Mouse (Mus musculus) thymus, postnatal 25 days (tissue): Measurements from ENCODE around the gene Hfe2.

Source experiments
- DNase-seq: peaks from one replicate; pipeline ENCODE4 v3.0.0; 2022

Hfe2 gene

DNA sequence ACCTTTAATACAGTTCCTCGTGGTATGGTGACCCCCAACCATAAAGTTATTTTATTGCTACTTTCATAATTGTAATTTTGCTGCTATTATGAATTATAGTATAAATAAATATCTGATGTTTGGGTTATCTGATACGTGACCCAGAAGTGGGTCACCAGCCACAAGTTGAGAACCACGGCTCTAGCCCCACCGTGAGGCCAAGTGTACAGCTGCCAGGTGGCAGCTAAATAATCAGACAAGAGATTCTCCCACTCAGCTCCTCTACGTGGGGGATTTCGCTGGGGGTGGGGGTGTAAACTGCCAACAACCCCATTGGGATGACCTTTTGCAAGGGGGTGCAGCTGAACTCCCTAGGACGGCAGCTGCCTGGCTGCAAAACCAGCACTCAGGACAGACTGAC lies 7.1 kb downstream of the Hfe2 start:
- DNase-seq = no peak

DNA sequence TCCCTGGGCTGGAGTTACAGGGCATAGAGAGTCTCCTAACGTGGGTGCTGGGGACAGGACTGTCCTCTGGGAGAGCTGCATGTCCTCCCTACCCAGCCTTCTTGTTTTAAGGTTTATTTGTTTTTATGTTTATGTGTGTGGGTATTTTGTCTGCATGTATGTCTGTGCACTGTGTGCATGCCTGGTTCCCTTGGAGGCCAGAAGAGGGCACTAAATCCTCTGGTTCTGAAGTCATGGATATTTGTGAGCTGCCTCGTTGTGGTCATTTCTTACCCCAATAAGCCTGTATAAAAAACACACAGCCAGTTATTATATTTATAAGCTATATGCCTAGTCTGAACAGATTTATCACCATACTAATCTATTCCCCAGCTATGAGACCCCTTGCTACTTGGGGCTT lies 9.3 kb downstream of the Hfe2 start:
- DNase-seq = no peak

DNA sequence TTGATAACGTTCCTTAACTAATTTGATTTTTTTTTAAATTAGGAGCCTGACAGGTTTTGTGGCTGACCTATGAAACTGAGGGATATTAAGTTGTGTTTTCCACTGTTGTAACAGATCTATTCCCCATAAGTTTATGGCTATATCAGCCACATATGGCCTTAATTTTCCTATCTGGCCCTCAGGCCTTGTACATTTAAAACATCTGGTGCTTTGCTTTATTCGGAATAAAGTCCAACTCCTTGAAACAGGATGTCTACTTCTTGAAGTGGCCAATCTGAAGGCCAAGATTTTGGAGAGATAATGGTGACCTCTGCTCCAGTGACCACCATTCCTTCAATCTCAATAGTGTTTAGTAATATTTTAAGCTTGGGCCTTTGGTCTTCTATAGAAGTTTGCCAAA lies 14.3 kb downstream of the Hfe2 start:
- no peak for DNase-seq

DNA sequence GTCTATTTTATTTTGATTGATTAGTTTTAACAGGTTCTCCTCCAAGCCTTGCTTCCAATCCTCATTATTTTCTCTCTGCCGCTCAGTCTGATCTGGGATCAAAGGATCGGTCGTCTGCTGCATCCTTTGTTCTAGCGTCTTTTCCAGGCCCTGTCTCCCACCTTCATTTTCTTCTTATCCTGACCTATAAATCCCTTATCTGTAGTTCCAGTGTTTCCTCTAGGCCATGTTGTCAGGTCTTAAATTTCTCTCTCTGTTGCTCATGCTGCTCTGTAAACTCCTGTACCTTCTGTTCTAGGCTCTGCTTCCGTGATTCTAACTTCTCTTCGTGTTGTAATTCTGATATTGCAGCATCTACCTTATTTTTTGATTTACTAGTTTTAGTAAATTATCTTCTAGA lies 15.8 kb downstream of the Hfe2 start:
- DNase-seq = no peak

DNA sequence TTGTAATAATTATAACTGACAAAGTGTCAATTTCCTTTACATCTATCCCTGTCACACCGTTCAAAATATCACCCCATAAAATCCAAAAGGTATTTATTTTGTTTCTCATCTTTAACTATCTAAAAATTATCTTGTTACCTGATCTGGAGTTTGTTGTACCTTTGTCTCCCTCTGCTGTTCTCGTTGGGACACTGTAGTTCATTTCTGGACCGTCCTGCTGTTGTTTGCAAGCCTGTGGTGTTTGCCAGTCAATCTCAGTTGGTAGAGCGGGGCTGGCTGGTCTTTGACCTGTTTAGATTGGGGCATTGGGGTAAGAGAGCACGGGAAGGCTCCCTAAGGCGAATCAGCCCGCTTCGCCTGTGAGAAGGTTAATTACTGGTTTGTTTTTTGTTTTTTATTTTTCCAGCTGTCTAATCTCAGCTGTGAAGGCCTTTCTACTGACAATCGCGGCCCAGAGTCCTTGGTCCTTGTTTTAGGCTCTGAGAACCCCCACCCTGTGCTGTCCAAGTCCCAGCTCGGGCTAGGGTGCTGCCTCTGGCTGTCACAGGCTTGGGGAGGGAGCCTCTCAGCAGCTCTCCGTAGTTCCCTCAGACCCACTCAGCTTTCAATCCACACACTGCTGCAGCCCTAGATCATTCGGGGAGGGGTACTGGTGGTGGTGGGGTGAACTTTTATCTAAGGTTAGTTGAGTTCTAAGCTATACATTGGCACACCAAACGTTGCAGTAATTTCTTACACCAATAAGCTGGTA lies 16.5 kb downstream of the Hfe2 start:
- no peak for DNase-seq

DNA sequence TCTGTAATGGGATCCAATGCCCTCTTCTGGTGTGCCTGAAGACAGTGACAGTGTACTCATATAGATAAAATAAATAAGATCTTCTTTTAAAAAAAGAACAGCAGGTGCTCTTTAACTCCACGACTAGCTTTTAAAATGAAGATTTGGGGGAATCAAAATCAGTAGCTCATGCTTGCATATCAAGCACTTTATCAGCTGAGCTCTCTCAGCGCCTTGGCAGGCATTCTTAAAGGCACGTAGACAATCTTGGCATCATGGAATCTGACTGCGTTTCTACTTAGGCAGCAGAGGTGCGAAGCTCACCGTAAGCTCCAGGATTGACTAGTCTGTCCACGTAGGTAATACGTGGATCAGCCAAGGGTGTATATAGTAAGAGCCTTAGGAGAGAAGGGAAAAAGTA lies 17.6 kb downstream of the Hfe2 start:
- no peak for DNase-seq

GRCm38 (mm10) chr3:96543345-96543744 lies 18.4 kb downstream of the Hfe2 start:
- no peak for DNase-seq

GRCm38 (mm10) chr3:96545565-96545964 lies 20.6 kb downstream of the Hfe2 start:
- DNase-seq = no peak

DNA sequence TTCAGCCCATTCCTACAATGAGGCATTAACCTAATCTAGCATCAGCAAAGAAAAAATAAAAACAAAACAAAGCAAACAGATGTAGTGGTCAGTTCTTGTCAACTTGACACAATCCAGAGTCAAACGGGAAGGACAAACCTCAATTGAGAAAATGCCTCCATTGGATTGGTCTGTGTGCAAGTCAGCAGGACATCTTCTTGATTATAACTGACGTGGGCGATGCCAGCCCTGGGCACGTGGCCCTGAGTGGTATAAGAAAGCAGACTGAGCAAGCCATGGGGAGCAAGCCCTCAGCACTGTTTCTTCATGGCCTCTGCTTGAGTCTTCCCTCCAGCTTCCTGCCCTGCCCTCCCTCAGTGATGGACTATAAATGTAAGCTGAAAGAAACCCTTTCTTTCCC lies 21.9 kb downstream of the Hfe2 start:
- DNase-seq = no peak

DNA sequence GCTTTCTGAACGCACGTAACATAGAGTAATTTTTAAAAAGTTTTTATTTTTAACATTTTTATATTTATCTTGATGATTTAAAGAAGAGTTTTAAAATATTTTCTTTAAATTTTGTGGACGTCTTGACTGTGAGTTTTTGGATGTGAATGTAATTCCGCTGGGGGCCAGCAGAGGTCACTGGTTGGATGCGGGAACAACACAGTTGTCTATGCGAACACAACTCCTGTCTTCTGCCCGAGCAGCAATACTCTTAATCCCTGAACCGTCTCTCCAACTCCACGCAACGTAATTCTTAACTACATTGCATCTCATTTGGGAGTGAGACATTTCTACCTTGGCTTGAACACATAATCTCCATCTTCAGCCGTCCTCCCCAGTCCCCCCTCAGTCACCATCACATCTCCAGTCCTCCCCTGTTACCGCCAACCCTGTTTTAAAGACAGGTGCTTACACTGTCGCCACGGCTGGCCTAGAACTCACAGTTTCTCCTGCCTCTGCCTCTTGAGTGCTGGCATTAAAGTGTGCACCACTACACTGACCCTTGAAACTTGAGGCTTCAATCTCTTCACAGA lies 22.5 kb downstream of the Hfe2 start:
- peak; percentile 80 for DNase-seq

DNA sequence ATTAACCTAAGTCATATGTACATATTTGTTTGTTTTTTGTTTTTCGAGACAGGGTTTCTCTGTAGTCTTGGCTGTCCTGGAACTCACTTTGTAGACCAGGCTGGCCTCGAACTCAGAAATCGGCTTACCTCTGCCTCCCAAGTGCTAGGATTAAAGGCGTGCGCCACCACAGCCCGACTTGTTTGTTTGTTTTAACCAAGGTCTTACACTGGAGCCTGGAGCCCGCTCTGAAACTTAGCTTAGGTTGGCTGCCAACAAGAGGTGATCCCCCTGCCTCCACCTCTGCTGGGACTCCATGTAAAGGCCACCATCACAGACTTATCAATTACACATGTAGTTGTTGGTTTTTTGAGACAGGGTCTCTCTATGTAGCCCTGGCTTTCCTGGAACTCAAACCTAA lies 23.9 kb downstream of the Hfe2 start:
- DNase-seq = no peak

DNA sequence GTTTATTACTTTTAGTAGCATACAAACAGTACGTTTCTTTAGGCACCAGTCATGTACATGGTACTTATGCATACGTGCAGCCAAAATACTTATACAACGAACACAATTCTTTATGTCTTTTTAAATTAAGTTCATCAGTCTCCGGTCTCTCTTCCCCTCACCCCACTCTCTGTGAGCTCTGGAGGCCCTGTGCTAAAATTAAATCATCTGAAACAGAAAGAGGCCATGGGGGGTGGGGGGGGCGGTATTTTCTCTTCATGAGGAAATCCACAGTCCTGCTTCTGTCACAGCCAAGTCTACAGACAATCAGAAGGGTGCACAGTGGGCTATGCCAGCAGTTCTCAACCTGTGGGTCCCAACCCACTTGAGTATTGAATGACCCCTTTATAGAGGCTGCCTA lies 24.4 kb downstream of the Hfe2 start:
- DNase-seq = no peak

DNA sequence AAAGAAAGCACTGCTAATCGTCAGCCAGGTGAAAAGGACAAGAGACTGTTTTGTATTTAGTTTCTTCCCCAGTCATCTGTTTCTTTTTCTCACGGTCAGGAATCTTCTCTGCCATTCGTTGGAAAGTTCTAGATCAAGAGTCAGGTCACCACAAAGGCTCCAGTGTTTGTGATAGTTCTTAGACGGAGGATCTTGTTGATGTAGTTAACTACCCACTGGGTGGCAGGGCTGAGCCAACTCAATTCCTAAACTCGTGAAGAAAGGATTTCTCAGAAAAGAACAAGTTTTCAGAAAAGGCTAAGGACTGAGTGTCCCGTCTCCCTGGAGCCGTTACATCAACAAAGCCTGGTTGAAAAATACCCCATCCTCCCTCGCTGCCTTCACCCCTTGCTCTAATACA lies 26.2 kb downstream of the Hfe2 start:
- peak; percentile 72 for DNase-seq

GRCm38 (mm10) chr3:96551890-96552289 lies 26.9 kb downstream of the Hfe2 start:
- no peak for DNase-seq

DNA sequence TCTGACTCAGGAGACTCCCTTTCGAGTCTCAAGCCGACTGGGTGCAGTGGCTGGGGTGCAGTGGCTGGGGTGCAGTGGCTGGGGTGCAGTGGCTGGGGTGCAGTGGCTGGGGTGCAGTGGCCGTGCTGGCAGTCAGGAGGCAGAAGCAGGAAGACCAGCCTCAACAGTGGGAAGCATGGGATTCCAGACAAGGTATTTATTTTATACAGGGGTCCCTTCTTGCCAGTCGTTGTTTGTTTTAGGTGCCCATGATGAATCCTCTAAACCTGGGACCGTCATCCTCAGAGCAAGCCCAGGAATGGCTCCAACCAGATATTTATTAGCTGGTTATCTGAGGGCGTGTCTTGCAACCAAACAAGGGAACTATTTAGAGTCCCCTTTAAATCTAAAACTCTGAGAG lies 28.6 kb downstream of the Hfe2 start:
- no peak for DNase-seq

- no peak for DNase-seq
These were observed 29.3 kb downstream of the Hfe2 start for GRCm38 (mm10) chr3:96554251-96554650.

DNA sequence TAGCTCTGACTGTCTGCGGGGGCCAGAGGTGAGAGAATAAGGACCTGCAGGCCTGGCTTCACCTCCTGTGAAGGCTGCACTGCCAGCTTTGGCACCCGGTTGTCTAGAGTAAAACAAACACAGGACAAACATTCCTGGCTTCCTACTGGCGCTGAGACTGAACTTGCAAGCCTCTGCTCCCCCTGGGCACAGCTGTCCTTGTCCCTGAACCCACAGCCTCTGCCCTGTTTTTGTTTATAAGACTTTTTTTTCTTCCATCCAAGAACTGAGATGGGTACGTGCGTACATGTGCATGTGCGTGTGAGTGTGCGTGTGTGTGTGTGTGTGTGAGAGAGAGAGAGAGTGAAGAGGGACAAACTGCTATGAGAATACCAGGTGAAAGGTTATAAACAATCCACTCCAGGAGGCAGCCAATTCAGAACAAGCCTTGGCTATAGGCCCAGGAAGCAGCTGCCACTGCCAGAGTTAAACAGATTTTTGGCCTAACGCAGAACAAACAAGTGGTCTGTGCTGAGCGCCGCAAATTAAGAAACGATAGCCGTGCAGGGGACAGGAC lies 30.1 kb downstream of the Hfe2 start:
- DNase-seq = no peak

DNA sequence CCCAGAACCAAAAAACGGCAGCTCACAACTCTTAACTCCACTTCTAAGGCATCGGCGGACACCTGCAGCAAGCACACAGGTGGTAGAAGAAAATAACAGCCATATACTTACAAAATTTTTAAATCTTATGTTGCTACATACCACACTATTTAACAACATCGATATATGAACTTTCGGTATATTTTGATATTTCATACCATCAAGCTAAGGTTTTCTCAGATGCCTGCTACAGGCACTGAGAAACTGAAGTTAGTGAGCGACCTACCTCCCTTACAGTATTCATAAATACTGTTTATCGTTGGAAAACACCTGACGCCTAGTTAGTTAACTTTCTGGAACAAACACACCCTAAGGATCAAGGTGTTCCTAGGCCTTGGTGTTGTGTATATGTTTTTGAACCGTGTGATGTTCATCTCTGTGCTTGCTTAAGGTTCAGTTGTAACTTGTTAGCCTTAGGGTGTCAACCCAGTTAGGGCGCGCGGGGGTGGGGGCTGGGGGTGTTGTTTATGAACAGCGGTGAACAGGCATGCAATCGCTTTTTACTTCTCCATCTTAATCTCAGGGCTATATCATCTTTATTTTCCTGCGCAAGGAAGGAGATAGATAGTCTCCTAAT lies 31.1 kb downstream of the Hfe2 start:
- no peak for DNase-seq

GRCm38 (mm10) chr3:96556651-96557635 lies 32.0 kb downstream of the Hfe2 start:
- peak; percentile 67 for DNase-seq

DNA sequence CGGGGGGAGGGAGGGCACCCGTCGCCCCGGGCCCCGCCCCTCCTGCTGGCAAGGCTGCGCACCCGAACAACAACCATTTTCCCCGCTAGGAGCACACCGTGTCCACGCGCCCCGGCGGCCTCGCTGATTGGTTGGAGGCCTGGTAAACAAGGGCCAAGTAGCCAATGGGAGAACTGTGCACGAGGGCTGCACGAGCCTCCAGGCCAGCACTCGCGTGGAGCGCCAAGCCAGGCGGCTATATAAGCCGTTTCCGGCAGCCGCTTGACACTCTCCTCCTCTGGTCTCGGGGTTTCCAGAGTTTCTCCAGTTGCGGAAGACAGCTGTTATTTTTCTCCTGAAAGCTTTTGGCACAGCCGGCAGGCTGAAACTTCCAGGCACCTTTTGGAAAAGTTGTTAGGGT lies 32.7 kb downstream of the Hfe2 start, which contains the start of gene Txnip:
Txnip (plus strand) TSS at position 264 of the 400 bp plus-strand sequence.
- DNase-seq = peak; percentile 99

DNA sequence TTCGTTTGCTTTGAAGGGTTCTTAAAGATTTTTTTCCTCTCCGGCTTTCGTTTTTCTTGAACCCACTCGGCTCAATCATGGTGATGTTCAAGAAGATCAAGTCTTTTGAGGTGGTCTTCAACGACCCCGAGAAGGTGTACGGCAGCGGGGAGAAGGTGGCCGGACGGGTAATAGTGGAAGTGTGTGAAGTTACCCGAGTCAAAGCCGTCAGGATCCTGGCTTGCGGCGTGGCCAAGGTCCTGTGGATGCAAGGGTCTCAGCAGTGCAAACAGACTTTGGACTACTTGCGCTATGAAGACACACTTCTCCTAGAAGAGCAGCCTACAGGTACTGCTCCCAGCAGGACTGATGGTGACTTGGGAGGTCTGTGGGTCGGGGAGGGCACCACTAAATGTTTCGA lies 33.2 kb downstream of the Hfe2 start:
- peak; percentile 58 for DNase-seq

- no peak for DNase-seq
These were observed 33.8 kb downstream of the Hfe2 start for GRCm38 (mm10) chr3:96558668-96559196.
